Mouse (Mus musculus) hindlimb bud, embryonic 11.5 days (tissue): ENCODE measurements around the gene Cited4.

Source experiments
- DNase-seq: peaks from one replicate; pipeline ENCODE4 v3.0.0-alpha.2; 2012; ENCODE audit warnings: low read depth, low spot score; ENCODE audit errors: extremely low spot score

Cited4 gene

GRCm38 (mm10) chr4:120675640-120676039, 9.3 kb downstream of the Cited4 start:
- no peak for DNase-seq

GRCm38 (mm10) chr4:120680953-120681352, 14.6 kb downstream of the Cited4 start:
- no peak for DNase-seq

- no peak for DNase-seq
Measured at GRCm38 (mm10) chr4:120682168-120682567, 15.8 kb downstream of the Cited4 start.

- no peak for DNase-seq
Measured at GRCm38 (mm10) chr4:120683278-120683997, 17.1 kb downstream of the Cited4 start.

- DNase-seq, result no peak
Measured at GRCm38 (mm10) chr4:120687282-120687681, 20.9 kb downstream of the Cited4 start.

GRCm38 (mm10) chr4:120689317-120689716, 22.9 kb downstream of the Cited4 start:
- DNase-seq, result no peak

- DNase-seq, result no peak
Measured at GRCm38 (mm10) chr4:120692717-120693116, 26.3 kb downstream of the Cited4 start.

GRCm38 (mm10) chr4:120697353-120697752, 31.0 kb downstream of the Cited4 start:
- no peak for DNase-seq

- no peak for DNase-seq
Measured at GRCm38 (mm10) chr4:120697799-120698484, 31.6 kb downstream of the Cited4 start.

GRCm38 (mm10) chr4:120701180-120701579, 34.8 kb downstream of the Cited4 start:
- DNase-seq, result no peak

- no peak for DNase-seq
Measured at GRCm38 (mm10) chr4:120702056-120702455, 35.7 kb downstream of the Cited4 start.

- no peak for DNase-seq
Measured at GRCm38 (mm10) chr4:120702511-120702910, 36.1 kb downstream of the Cited4 start.

GRCm38 (mm10) chr4:120712236-120712635, 45.9 kb downstream of the Cited4 start:
- DNase-seq, result no peak

- DNase-seq, result no peak
Measured at GRCm38 (mm10) chr4:120713021-120713420, 46.6 kb downstream of the Cited4 start.

- DNase-seq, result no peak
Measured at GRCm38 (mm10) chr4:120713856-120714497, 47.6 kb downstream of the Cited4 start.

- DNase-seq, result peak; percentile 54
Measured at GRCm38 (mm10) chr4:120716141-120716571, 49.8 kb downstream of the Cited4 start.

- no peak for DNase-seq
Measured at GRCm38 (mm10) chr4:120716765-120717164, 50.4 kb downstream of the Cited4 start.
